Mouse (Mus musculus) embryonic facial prominence, embryonic 12.5 days (tissue): ENCODE results near the gene Hexim1. TPM values are rescaled to one million over a fixed set of nuclear protein-coding genes. Genes with fewer than 3 reads are reported as not detected.

ENCODE experiments used
- ATAC-seq: fragments of 200-750 bp; cut with Nextera tagmentation; 2 replicates; pipeline ENCODE4 v1.8.0; 2017; ENCODE audit not compliant: insufficient number of reproducible peaks, insufficient read depth, low FRiP score, low TSS enrichment
- H3K27ac ChIP-seq: fragments of 300-500 bp; sonication (generic); 2 replicates; pipeline ENCODE4 v1.5.1; 2016; ENCODE audit warnings: mild to moderate bottlenecking
- H3K27me3 ChIP-seq: fragments of 300-500 bp; sonication (generic); 2 replicates; pipeline ENCODE4 v1.6.1; 2016; ENCODE audit warnings: mild to moderate bottlenecking, moderate library complexity
- H3K36me3 ChIP-seq: fragments of 300-500 bp; sonication (generic); 2 replicates; pipeline ENCODE4 v1.6.1; 2016; ENCODE audit warnings: mild to moderate bottlenecking
- H3K4me1 ChIP-seq: fragments of 300-500 bp; sonication (generic); 2 replicates; pipeline ENCODE4 v1.6.1; 2016
- H3K4me2 ChIP-seq: fragments of 300-500 bp; sonication (generic); replicated peaks from 2 replicates; pipeline ENCODE4 v1.6.1; 2016; ENCODE audit warnings: mild to moderate bottlenecking, moderate library complexity
- H3K4me3 ChIP-seq: fragments of 300-500 bp; sonication (generic); 2 replicates; pipeline ENCODE4 v1.5.1; 2016; ENCODE audit warnings: mild to moderate bottlenecking
- H3K9ac ChIP-seq: fragments of 300-500 bp; sonication (generic); 2 replicates; pipeline ENCODE4 v1.6.1; 2016; ENCODE audit warnings: mild to moderate bottlenecking, moderate library complexity
- H3K9me3 ChIP-seq: fragments of 300-500 bp; sonication (generic); 2 replicates; pipeline ENCODE4 v1.6.1; 2016; ENCODE audit warnings: mild to moderate bottlenecking, moderate library complexity
- WGBS: fragments of 180-500 bp; shearing (Covaris S2); methylation state at CpG from one replicate; pipeline ENCODE4 v1.1.7; 2016; 5-methylcytosine and 5-hydroxymethylcytosine counted together
- polyA plus RNA-seq: library from polyadenylated mRNA; unstranded; fragments of >200 nt; fragmentation: Nextera tagmentation; extraction: Ambion mirVana; gene quantifications from 2 replicates; pipeline ENCODE4 v1.2.1, GENCODE M21; 2016

Hexim1 gene
- polyA plus RNA-seq, 1 experiment from 2014 or later: 4.2 TPM

DNA sequence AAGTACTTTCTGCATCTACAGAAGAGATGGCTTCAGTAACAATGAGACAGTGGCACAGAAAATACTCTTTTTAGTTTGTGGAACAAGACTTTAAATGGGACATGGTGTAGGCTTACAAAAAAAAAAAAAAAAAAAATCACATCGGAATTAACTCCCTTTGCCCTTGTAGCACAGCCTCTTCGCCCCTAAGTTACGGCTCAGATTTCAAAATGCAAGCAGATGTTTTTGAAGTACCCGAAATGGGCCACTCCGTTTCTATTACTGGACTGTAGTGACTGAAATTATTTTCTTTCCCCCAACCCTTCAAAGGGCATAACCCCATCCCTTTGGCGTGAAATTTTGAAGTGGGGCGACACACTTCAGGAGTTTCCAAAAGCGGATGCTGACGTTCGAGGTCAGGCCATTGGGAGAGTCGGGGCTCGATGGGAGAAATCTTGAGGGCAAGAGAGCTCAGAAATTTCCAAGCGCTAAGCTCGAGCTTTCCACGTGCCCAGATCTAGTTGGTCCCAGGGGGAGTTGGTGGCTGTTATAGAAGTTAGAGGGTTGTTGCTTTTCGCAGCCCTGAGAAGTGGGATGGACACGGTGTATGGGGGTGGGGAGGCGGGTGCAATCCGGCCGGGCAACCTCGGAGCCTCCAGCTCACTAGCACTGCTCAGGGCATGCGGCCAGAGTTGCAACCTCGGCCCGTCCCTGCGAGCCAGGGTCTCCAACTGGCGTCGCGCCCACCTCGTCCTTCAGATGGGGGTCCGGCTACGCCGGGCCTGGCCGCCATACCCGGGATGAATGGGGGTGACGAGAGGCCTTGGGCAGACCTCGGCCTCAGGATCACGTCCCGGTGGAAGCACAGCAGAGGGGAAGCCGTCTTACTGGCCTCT lies 15.9 kb downstream of the Hexim1 start, which contains the start of gene Hexim2:
Hexim2 (plus strand) TSS at position 729 of the 875 bp plus-strand sequence.
- Histone ChIP-seq H3K9ac (peak within 1 kb of the TSS; percentile 95), H3K36me3 (no peaks in the 10 kb centered on the region), H3K4me1 (peaks cover 25% of the 10 kb centered on the region), H3K27me3 (no peaks in the 10 kb centered on the region), H3K4me2 (peak within 1 kb of the TSS; percentile 65), H3K9me3 (no peaks in the 10 kb centered on the region), H3K4me3 (peak within 1 kb of the TSS; percentile 78), H3K27ac (peak within 1 kb of the TSS; percentile 97)
- under 1% methylated on average over 39 of the region's 39 CpGs for WGBS
- peak; percentile 61 for ATAC-seq

DNA sequence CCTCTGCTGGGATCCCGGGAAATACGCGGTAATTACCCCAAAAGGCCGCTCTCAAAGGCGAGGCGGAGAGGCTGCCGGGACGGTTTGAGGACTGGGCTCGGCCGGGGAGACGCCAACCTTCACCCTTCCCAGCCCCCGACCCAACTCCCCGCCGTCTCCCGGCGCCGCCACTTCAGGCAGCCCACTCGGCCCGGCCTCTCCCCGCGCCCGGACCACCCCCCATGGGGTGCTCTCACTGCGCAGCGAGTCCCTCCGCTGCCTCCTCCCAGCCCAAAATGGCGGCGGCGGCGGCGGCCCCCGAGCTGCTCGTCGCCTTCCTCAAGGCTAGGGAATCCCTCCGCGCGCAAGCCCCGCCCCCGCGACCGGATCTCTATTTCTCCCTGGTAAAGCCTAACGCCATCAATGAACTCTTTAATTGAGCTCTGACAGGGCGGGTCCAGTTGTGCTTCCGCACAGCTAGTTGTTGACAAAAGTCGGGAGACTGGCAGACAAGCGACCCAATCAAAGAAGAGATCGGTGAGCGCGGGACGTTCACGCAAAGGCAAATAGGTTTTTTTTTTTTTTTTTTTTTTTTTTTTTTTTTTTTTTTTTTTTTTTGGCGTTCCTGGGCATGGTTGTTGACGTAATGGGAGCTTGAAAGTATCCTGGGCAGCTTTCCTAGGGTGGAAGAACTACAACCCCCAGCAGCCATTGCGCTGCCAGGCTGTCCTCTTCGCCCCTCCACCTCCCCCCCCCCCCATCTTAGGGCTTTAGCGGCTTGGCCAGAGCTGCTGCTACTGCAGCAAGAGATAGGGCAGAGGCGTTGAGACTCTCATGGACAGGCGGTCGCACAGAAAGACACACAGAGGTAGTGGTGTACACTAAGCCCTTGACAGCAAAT lies 16.8 kb downstream of the Hexim1 start:
- Histone ChIP-seq H3K4me2 (peak overlapping the region; percentile 65), H3K36me3 (no peaks in the 10 kb centered on the region), H3K27ac (peak overlapping the region; percentile 97), H3K4me3 (peak overlapping the region; percentile 78), H3K9me3 (no peaks in the 10 kb centered on the region), H3K9ac (peak overlapping the region; percentile 95), H3K4me1 (peaks cover 25% of the 10 kb centered on the region), H3K27me3 (no peaks in the 10 kb centered on the region)
- WGBS: under 1% methylated on average over 58 of the region's 58 CpGs
- peak; percentile 87 for ATAC-seq

DNA sequence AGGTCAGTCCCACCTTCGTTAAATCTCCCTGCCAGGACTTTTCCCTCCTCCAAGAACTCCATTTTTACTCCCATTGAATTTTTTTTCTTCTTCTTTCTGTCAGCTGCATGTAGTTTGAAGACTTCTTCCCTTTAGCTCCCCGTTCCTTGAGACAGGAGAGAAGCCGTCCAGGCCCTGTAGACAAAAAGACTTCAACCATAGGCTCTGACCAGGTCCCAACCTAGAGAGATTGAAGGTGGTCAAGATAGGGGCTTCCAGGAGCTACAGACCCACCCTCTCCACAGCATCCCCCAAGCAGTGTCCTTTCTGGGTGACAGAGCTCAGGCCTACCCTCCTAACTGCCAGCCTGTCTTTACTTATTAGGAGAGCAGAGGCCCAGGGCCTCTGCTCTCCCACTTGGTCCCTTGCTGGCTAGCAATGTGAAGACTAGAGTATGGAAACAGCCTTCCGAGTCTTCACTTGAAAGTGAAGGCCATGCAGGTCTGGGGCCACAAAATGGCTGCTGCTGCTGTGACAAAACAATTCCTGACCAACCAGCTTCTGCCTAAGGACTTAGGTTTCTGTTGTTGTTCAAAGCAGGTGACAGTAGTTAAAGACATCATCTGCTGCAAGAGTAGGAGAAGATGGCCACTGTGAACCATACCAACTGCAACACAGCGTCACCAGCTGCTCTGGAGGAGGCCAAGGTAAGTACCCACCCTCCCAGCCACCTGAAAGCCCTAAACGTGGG lies 17.6 kb downstream of the Hexim1 start:
- Histone ChIP-seq H3K4me2 (peak overlapping the region; percentile 53), H3K4me3 (peak overlapping the region; percentile 78), H3K27ac (peak overlapping the region; percentile 81), H3K4me1 (peaks cover 25% of the 10 kb centered on the region), H3K36me3 (peaks cover 2% of the 10 kb centered on the region), H3K27me3 (no peaks in the 10 kb centered on the region), H3K9me3 (no peaks in the 10 kb centered on the region), H3K9ac (peak overlapping the region; percentile 58)
- ATAC-seq: no peak
- 54% methylated on average over 6 of the region's 6 CpGs for WGBS

DNA sequence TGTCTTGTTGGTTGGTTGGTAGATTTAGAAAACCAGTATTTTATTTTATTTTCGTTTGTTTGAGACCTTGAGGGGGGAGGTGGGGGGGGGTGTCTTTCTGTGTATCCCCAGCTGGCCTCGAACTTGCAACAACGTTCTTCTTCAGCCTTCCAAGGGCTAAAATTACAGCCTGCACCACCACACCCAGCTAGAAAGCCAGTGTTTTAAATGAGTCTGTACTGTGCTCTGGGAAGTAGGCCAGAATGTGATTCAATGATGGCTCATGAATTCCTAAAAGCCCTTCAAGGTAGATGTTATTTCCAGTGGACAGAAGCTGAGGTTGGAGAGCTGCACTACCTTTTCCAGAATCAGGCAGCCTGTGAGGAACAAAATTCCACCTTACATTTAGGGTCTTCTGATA lies 18.2 kb downstream of the Hexim1 start:
- Histone ChIP-seq H3K4me1 (peaks cover 25% of the 10 kb centered on the region), H3K9me3 (no peaks in the 10 kb centered on the region), H3K36me3 (peaks cover 8% of the 10 kb centered on the region), H3K9ac (no peak overlapping the region), H3K4me3 (peak overlapping the region; percentile 78; the same call in 1 of the 2 replicates), H3K27ac (no peak overlapping the region), H3K27me3 (no peaks in the 10 kb centered on the region), H3K4me2 (no peak overlapping the region)
- ATAC-seq: no peak
- 71% methylated on average over 3 of the region's 3 CpGs for WGBS

DNA sequence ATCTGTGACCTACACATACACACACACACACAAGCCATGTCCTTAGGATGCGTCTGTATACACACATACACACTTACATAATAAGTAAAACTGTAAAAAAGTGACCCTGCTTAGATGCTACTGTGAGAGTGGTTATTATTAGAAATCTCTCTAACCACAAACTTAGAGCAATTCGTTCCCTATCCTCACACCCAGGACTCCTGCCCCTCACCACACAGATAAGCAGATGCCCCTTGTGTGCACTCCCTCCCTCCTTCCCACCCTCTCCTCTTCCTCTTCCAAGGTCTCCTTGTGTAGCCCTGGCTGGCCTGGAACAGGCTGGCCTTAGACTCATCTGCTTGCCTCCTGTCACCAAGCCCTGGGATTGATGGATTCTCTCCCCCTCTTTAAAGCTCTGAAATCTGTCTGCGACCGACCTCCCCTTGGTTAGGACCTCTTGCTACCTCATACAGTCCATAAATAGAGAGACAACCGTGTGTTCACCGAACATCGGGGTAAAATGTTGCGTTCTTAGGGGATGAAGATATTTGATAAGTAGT lies 20.1 kb downstream of the Hexim1 start:
- Histone ChIP-seq H3K4me2 (no peak overlapping the region), H3K4me1 (peaks cover 19% of the 10 kb centered on the region), H3K9me3 (no peaks in the 10 kb centered on the region), H3K9ac (no peak overlapping the region), H3K4me3 (no peak overlapping the region), H3K36me3 (peaks cover 13% of the 10 kb centered on the region), H3K27ac (no peak overlapping the region), H3K27me3 (no peaks in the 10 kb centered on the region)
- ATAC-seq: no peak
- WGBS: 84% methylated on average over 8 of the region's 8 CpGs

DNA sequence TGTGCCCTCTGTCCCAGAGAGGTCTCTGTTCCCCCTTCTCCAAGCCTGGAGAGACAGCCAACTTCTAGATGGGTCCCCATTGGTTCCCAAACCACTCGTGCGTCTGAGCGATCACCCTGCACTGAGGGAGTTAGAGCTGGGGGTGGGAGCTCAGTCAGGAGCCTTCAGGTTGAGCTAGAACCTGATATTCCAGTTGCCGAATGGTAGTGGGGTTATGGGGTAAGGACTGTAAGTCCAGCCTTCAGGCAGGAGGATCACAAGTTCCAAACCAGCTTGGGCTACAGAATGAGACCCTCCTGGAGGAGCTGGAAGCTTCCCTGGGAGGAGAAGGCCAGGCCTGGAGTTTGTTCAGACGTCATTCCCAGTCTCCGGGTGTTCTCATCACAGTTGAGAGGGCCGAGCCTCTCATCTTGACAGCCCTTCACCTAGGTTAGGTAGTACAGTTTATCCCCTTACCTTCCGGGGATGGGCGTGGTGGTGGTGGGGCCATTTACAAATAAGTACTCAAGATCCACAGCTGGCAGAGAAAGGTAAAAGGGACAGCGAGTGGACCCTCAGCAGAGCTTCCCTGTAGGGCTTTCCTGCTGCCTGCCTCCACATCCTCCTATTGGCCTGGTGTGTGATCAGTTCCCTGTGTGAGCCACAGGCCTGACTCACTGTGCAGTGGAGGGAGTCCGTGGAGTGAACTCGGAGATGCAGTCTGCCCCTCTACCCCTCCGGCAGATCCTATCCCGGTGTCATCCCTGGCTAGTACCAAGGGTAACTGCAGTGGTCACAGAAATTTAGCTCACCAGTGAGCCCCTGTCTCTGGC lies 24.1 kb downstream of the Hexim1 start:
- H3K9me3 ChIP-seq: no peaks in the 10 kb centered on the region
- H3K9ac ChIP-seq: no peak overlapping the region
- no peak for ATAC-seq
- WGBS: 77% methylated on average over 14 of the region's 14 CpGs
- peaks cover 13% of the 10 kb centered on the region for H3K36me3 ChIP-seq
- H3K4me1 ChIP-seq: peaks cover 32% of the 10 kb centered on the region
- no peak overlapping the region for H3K4me2 ChIP-seq
- no peak overlapping the region for H3K4me3 ChIP-seq
- no peaks in the 10 kb centered on the region for H3K27me3 ChIP-seq
- peak overlapping the region; percentile 66; the same call in 1 of the 2 replicates for H3K27ac ChIP-seq

DNA sequence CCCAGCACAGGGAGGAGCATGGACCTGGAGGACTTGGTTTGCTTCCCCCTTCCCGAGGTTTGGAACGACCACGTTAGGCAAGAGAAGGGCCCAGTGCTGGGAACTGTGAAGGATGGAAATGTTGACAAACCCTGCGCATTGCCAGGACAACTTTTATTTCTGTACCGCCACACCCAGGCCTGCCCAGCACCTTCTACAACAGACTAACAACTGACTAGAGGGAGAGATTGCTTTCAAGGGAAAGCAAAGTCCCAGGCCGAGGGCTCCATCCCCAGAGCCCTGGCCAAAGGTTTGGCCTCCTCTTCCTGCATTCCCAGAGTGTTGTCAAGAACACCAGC lies 24.7 kb downstream of the Hexim1 start:
- Histone ChIP-seq H3K9me3 (no peaks in the 10 kb centered on the region), H3K27ac (peak overlapping the region; percentile 66), H3K4me3 (no peak overlapping the region), H3K27me3 (no peaks in the 10 kb centered on the region), H3K4me1 (peaks cover 35% of the 10 kb centered on the region), H3K4me2 (no peak overlapping the region), H3K9ac (no peak overlapping the region), H3K36me3 (peaks cover 13% of the 10 kb centered on the region)
- ATAC-seq: no peak
- WGBS: 50% methylated on average over 6 of the region's 6 CpGs

DNA sequence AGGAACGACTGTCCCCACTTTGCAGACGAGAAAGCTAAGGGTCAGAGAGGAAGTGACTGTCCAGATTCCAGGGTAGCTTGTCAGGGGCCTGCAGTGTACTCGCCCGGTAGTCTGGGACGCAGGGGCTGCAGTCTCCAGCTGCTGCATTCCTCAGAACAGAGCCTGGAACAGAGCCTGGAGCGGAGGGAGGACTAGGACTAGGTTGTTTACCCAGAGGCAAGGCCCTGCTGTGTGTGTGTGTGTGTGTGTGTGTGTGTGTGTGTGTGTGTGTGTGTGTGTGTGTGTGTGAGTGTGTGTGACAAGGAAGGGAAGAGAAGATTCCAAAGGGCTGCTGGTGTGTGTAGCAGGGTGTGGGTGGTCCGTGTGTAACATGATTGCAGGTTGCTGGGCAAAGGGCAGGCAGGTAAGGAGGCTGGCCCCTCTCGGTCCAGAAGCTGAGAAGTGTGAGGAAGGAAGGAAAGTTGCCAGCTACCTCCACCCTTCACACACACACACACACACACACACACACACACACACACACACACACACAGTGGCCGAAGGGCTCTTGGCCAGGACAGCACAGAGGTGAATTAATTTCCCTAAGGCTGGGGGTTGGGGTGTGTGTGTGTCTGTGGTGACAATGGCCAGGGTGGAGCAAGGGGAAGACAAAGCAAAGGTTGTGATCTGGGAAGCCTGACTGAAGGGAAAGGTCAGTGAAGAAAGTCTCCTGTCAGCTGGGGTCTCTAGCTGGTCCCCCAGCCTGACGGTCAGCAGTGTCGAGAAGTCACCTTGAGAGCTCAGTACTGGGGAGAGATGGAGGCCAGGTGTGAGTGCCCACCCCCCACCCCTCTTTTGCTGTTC lies 25.3 kb downstream of the Hexim1 start:
- WGBS: 22% methylated on average over 11 of the region's 11 CpGs
- no peaks in the 10 kb centered on the region for H3K9me3 ChIP-seq
- H3K4me3 ChIP-seq: no peak overlapping the region
- H3K4me2 ChIP-seq: no peak overlapping the region
- peaks cover 35% of the 10 kb centered on the region for H3K4me1 ChIP-seq
- H3K27ac ChIP-seq: peak overlapping the region; percentile 74
- no peaks in the 10 kb centered on the region for H3K27me3 ChIP-seq
- no peak for ATAC-seq
- no peak overlapping the region for H3K9ac ChIP-seq
- peaks cover 13% of the 10 kb centered on the region for H3K36me3 ChIP-seq

DNA sequence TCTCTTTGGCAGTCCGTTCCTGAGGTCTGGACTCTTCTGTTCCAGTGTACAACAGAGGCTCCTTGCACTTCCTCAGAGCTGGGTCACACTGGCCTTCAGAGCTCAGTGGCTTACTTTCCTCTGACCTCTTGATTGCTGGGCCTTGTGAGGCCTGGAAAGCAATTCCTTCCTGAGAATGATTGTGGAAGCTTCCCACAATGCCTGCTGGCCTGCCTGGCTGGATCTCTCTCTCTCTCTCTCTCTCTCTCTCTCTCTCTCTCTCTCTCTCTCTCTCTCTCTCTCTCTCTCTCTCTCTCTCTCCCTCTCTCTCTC lies 25.9 kb downstream of the Hexim1 start:
- 0 out of 2 replicates have a peak overlapping the region, but pooled peaks have one; percentile 37 for H3K4me2 ChIP-seq
- WGBS: 20% methylated on average over 1 of the region's 1 CpGs

More for the DNA sequence above, 25.9 kb downstream of the Hexim1 start:
- Histone ChIP-seq H3K4me1 (peaks cover 35% of the 10 kb centered on the region), H3K27me3 (no peaks in the 10 kb centered on the region), H3K27ac (peak overlapping the region; percentile 74), H3K36me3 (peaks cover 13% of the 10 kb centered on the region), H3K4me3 (no peak overlapping the region), H3K9me3 (no peaks in the 10 kb centered on the region), H3K9ac (no peak overlapping the region)
- no peak for ATAC-seq
